Mouse (Mus musculus) lung, embryonic 15.5 days (tissue): ENCODE results near the gene A830018L16Rik. TPM values are rescaled to one million over a fixed set of nuclear protein-coding genes. Genes with fewer than 3 reads are reported as not detected.

ENCODE experiments used
- ATAC-seq: fragments of 200-750 bp; cut with Nextera tagmentation; 2 replicates; pipeline ENCODE4 v1.8.0; 2017; ENCODE audit warnings: moderate number of reproducible peaks, borderline replicate concordance; ENCODE audit not compliant: low FRiP score, low TSS enrichment; ENCODE audit errors: extremely low read depth
- H3K27ac ChIP-seq: fragments of 300-500 bp; sonication (generic); 2 replicates; pipeline ENCODE4 v1.5.1; 2015; ENCODE audit warnings: moderate library complexity, mild to moderate bottlenecking, inconsistent platforms
- H3K27me3 ChIP-seq: fragments of 300-500 bp; sonication (generic); 2 replicates; pipeline ENCODE4 v1.6.1; 2015; ENCODE audit warnings: inconsistent platforms
- H3K36me3 ChIP-seq: fragments of 300-500 bp; sonication (generic); 2 replicates; pipeline ENCODE4 v1.6.1; 2015; ENCODE audit warnings: inconsistent platforms
- H3K4me1 ChIP-seq: fragments of 300-500 bp; sonication (generic); 2 replicates; pipeline ENCODE4 v1.6.1; 2015; ENCODE audit warnings: inconsistent platforms
- H3K4me2 ChIP-seq: fragments of 300-500 bp; sonication (generic); 2 replicates; pipeline ENCODE4 v1.6.1; 2015; ENCODE audit warnings: inconsistent platforms, mild to moderate bottlenecking, moderate library complexity
- H3K4me3 ChIP-seq: fragments of 300-500 bp; sonication (generic); 2 replicates; pipeline ENCODE4 v1.5.1; 2015; ENCODE audit warnings: mild to moderate bottlenecking, inconsistent platforms
- H3K9ac ChIP-seq: fragments of 300-500 bp; sonication (generic); 2 replicates; pipeline ENCODE4 v1.6.1; 2015; ENCODE audit warnings: inconsistent platforms
- H3K9me3 ChIP-seq: fragments of 300-500 bp; sonication (generic); 2 replicates; pipeline ENCODE4 v1.6.1; 2016; ENCODE audit warnings: inconsistent platforms
- whole genome bisulfite sequencing: fragments of 180-500 bp; shearing (Covaris S2); methylation state at CpG from one replicate; pipeline ENCODE4 v1.1.7; 2015; 5-methylcytosine and 5-hydroxymethylcytosine counted together
- polyA plus RNA-seq: library from polyadenylated mRNA; unstranded; fragments of >200 nt; fragmentation: Nextera tagmentation; extraction: Ambion mirVana; gene quantifications from 2 replicates; pipeline ENCODE4 v1.2.1, GENCODE M21; 2015

The A830018L16Rik gene
- polyA plus RNA-seq, 1 experiment from 2014 or later, result 0.77 TPM

- Histone ChIP-seq H3K27me3 (no peaks in the 10 kb centered on the region), H3K4me1 (no peaks in the 10 kb centered on the region; the same call in 1 of the 2 replicates), H3K9ac (no peak overlapping the region), H3K27ac (no peak overlapping the region), H3K4me2 (no peak overlapping the region), H3K4me3 (no peak overlapping the region), H3K36me3 (no peaks in the 10 kb centered on the region), H3K9me3 (no peaks in the 10 kb centered on the region)
- peak; percentile 42; the same call in 1 of the 2 replicates for ATAC-seq
- WGBS, result 5% methylated on average over 2 of the region's 2 CpGs
These were observed 467.8 kb downstream of the A830018L16Rik start for GRCm38 (mm10) chr1:11881706-11882105.

GRCm38 (mm10) chr1:11895715-11896114, 481.8 kb downstream of the A830018L16Rik start:
- no peak overlapping the region for H3K4me2 ChIP-seq
- 27% methylated on average over 3 of the region's 3 CpGs for WGBS
- ATAC-seq, result peak; percentile 62

GRCm38 (mm10) chr1:11915873-11916272, 502.0 kb downstream of the A830018L16Rik start:
- Histone ChIP-seq H3K4me2 (no peak overlapping the region), H3K9me3 (peaks cover 3% of the 10 kb centered on the region; the same call in 1 of the 2 replicates), H3K36me3 (no peaks in the 10 kb centered on the region), H3K4me1 (no peaks in the 10 kb centered on the region), H3K4me3 (no peak overlapping the region), H3K9ac (no peak overlapping the region), H3K27me3 (no peaks in the 10 kb centered on the region), H3K27ac (no peak overlapping the region)
- ATAC-seq, result no peak

More at GRCm38 (mm10) chr1:11895715-11896114, 481.8 kb downstream of the A830018L16Rik start:
- peaks cover 5% of the 10 kb centered on the region for H3K4me1 ChIP-seq
- H3K36me3 ChIP-seq, result no peaks in the 10 kb centered on the region
- H3K9ac ChIP-seq, result no peak overlapping the region
- no peaks in the 10 kb centered on the region for H3K27me3 ChIP-seq
- H3K27ac ChIP-seq, result no peak overlapping the region
- no peak overlapping the region for H3K4me3 ChIP-seq
- H3K9me3 ChIP-seq, result no peaks in the 10 kb centered on the region

GRCm38 (mm10) chr1:11936984-11937383, 523.1 kb downstream of the A830018L16Rik start:
- Histone ChIP-seq H3K27ac (no peak overlapping the region), H3K36me3 (no peaks in the 10 kb centered on the region), H3K4me2 (no peak overlapping the region), H3K9me3 (no peaks in the 10 kb centered on the region), H3K9ac (no peak overlapping the region), H3K4me3 (no peak overlapping the region), H3K4me1 (no peaks in the 10 kb centered on the region), H3K27me3 (no peaks in the 10 kb centered on the region)
- WGBS, result 62% methylated on average over 9 of the region's 9 CpGs
- no peak for ATAC-seq

GRCm38 (mm10) chr1:11959421-11960206, 545.7 kb downstream of the A830018L16Rik start:
- Histone ChIP-seq H3K4me1 (no peaks in the 10 kb centered on the region), H3K4me2 (no peak overlapping the region), H3K9me3 (no peaks in the 10 kb centered on the region), H3K27me3 (no peaks in the 10 kb centered on the region), H3K36me3 (no peaks in the 10 kb centered on the region), H3K9ac (no peak overlapping the region), H3K4me3 (no peak overlapping the region), H3K27ac (no peak overlapping the region)
- peak; percentile 70; the same call in 1 of the 2 replicates for ATAC-seq
- 37% methylated on average over 2 of the region's 2 CpGs for WGBS

GRCm38 (mm10) chr1:11982590-11983136, 568.8 kb downstream of the A830018L16Rik start:
- WGBS, result 34% methylated on average over 4 of the region's 4 CpGs

GRCm38 (mm10) chr1:11990011-11990410, 576.1 kb downstream of the A830018L16Rik start:
- Histone ChIP-seq H3K27ac (no peak overlapping the region), H3K4me1 (no peaks in the 10 kb centered on the region), H3K27me3 (no peaks in the 10 kb centered on the region), H3K4me3 (no peak overlapping the region), H3K36me3 (no peaks in the 10 kb centered on the region), H3K9me3 (no peaks in the 10 kb centered on the region), H3K4me2 (no peak overlapping the region), H3K9ac (no peak overlapping the region)
- 68% methylated on average over 3 of the region's 3 CpGs for WGBS
- no peak for ATAC-seq

More at GRCm38 (mm10) chr1:11982590-11983136, 568.8 kb downstream of the A830018L16Rik start:
- peak; percentile 65; the same call in 1 of the 2 replicates for ATAC-seq
- H3K4me2 ChIP-seq, result no peak overlapping the region
- H3K27ac ChIP-seq, result no peak overlapping the region
- no peaks in the 10 kb centered on the region for H3K27me3 ChIP-seq
- H3K36me3 ChIP-seq, result no peaks in the 10 kb centered on the region
- H3K9me3 ChIP-seq, result no peaks in the 10 kb centered on the region
- no peak overlapping the region for H3K9ac ChIP-seq
- H3K4me3 ChIP-seq, result no peak overlapping the region
- H3K4me1 ChIP-seq, result peaks cover 10% of the 10 kb centered on the region; the same call in 1 of the 2 replicates

GRCm38 (mm10) chr1:11996297-11996878, 582.5 kb downstream of the A830018L16Rik start:
- no peak for ATAC-seq
- H3K9ac ChIP-seq, result no peak overlapping the region
- no peaks in the 10 kb centered on the region for H3K9me3 ChIP-seq
- no peaks in the 10 kb centered on the region for H3K36me3 ChIP-seq
- H3K27me3 ChIP-seq, result no peaks in the 10 kb centered on the region
- H3K27ac ChIP-seq, result no peak overlapping the region
- H3K4me3 ChIP-seq, result no peak overlapping the region
- H3K4me2 ChIP-seq, result no peak overlapping the region
- WGBS, result 48% methylated on average over 2 of the region's 2 CpGs
- H3K4me1 ChIP-seq, result no peaks in the 10 kb centered on the region

GRCm38 (mm10) chr1:11997574-11997973, 583.7 kb downstream of the A830018L16Rik start:
- H3K27ac ChIP-seq, result no peak overlapping the region
- no peaks in the 10 kb centered on the region for H3K27me3 ChIP-seq
- no peak overlapping the region for H3K9ac ChIP-seq
- H3K36me3 ChIP-seq, result no peaks in the 10 kb centered on the region
- ATAC-seq, result no peak
- H3K4me3 ChIP-seq, result no peak overlapping the region
- WGBS, result 63% methylated on average over 2 of the region's 2 CpGs
- no peaks in the 10 kb centered on the region for H3K4me1 ChIP-seq
- H3K4me2 ChIP-seq, result no peak overlapping the region
- no peaks in the 10 kb centered on the region for H3K9me3 ChIP-seq

GRCm38 (mm10) chr1:12000557-12000956, 586.7 kb downstream of the A830018L16Rik start:
- 33% methylated on average over 4 of the region's 4 CpGs for WGBS
- no peak overlapping the region for H3K4me2 ChIP-seq
- ATAC-seq, result peak; percentile 72; the same call in 1 of the 2 replicates

GRCm38 (mm10) chr1:12008789-12009550, 595.1 kb downstream of the A830018L16Rik start:
- ATAC-seq, result peak; percentile 86
- H3K27me3 ChIP-seq, result no peaks in the 10 kb centered on the region
- WGBS, result 23% methylated on average over 2 of the region's 2 CpGs
- H3K36me3 ChIP-seq, result no peaks in the 10 kb centered on the region
- no peaks in the 10 kb centered on the region for H3K9me3 ChIP-seq
- H3K27ac ChIP-seq, result 0 out of 2 replicates have a peak overlapping the region, but pooled peaks have one; percentile 24
- no peak overlapping the region for H3K4me3 ChIP-seq
- no peak overlapping the region for H3K9ac ChIP-seq
- no peak overlapping the region for H3K4me2 ChIP-seq
- no peaks in the 10 kb centered on the region for H3K4me1 ChIP-seq

More at GRCm38 (mm10) chr1:12000557-12000956, 586.7 kb downstream of the A830018L16Rik start:
- Histone ChIP-seq H3K4me3 (no peak overlapping the region), H3K36me3 (no peaks in the 10 kb centered on the region), H3K4me1 (no peaks in the 10 kb centered on the region), H3K9ac (no peak overlapping the region), H3K27ac (no peak overlapping the region), H3K9me3 (no peaks in the 10 kb centered on the region), H3K27me3 (no peaks in the 10 kb centered on the region)
